Mouse (Mus musculus) CH12.LX (cell line): ENCODE results near the gene Gm43064. TPM values are rescaled to one million over a fixed set of nuclear protein-coding genes. Genes with fewer than 3 reads are reported as not detected.

Experiments used
- DNase-seq: peaks from one replicate; pipeline ENCODE4 v3.0.0-alpha.2; 2013; ENCODE audit errors: extremely low read depth
- H3K27ac ChIP-seq: 2 replicates; pipeline ENCODE4 v1.5.1; 2012; ENCODE audit warnings: low read depth, mild to moderate bottlenecking, control low read depth, moderate library complexity; ENCODE audit not compliant: insufficient read depth
- H3K27me3 ChIP-seq: replicated peaks from 2 replicates; pipeline ENCODE3; 2012; ENCODE audit warnings: inconsistent platforms
- H3K36me3 ChIP-seq, 2 experiments: replicated peaks in 1 of 2; 2 replicates each; pipeline versions ENCODE3 to v1.6.1; 2012; ENCODE audit warnings: inconsistent platforms in 1 of 2, low read length in 1 of 2, mild to moderate bottlenecking in 1 of 2, mixed read lengths in 1 of 2, moderate library complexity in 1 of 2; ENCODE audit not compliant: control insufficient read depth in 1 of 2, insufficient read depth in 1 of 2
- H3K4me1 ChIP-seq, 2 experiments: 2 replicates each; pipeline ENCODE4 v1.6.1; 2012; ENCODE audit warnings: inconsistent platforms in 1 of 2, moderate library complexity in 1 of 2; ENCODE audit not compliant: insufficient read depth in 2 of 2, control insufficient read depth in 1 of 2
- H3K4me2 ChIP-seq: 2 replicates; pipeline ENCODE4 v1.6.1; 2012; ENCODE audit warnings: low read depth, mild to moderate bottlenecking, control low read depth; ENCODE audit not compliant: poor library complexity, insufficient read depth, severe bottlenecking
- H3K4me3 ChIP-seq, 3 experiments: fragments of 150-350 bp in 1 of 3; sonication (generic) in 1 of 3; replicated peaks in 1 of 3; 2 replicates each; pipeline versions ENCODE3 to v1.5.1; 2011 to 2012; ENCODE audit warnings: low read depth in 2 of 3, low read length in 2 of 3, mild to moderate bottlenecking in 2 of 3, moderate library complexity in 2 of 3, control low read depth in 1 of 3, improper control_type of control experiment in 1 of 3, inconsistent platforms in 1 of 3, mixed read lengths in 1 of 3; ENCODE audit not compliant: poor library complexity in 1 of 3
- H3K79me2 ChIP-seq: replicated peaks from 2 replicates; pipeline ENCODE4 v1.6.1; 2012; ENCODE audit warnings: mild to moderate bottlenecking, moderate library complexity; ENCODE audit not compliant: control insufficient read depth, poor library complexity, insufficient read depth, severe bottlenecking; ENCODE audit errors: extremely low read depth
- H3K9ac ChIP-seq: 2 replicates; pipeline ENCODE4 v1.6.1; 2012; ENCODE audit warnings: low read depth, mild to moderate bottlenecking, control low read depth, moderate library complexity; ENCODE audit not compliant: insufficient read depth
- H3K9me3 ChIP-seq: replicated peaks from 2 replicates; pipeline ENCODE3; 2012; ENCODE audit warnings: low read length, inconsistent platforms, mixed read lengths
- CHD1 ChIP-seq: IDR thresholded peaks from 2 replicates; pipeline ENCODE4 v1.6.1; 2012; ENCODE audit warnings: low read depth, low read length, improper control_type of control experiment, inconsistent platforms
- CHD2 ChIP-seq: IDR thresholded peaks from 2 replicates; pipeline ENCODE4 v1.6.1; 2011; ENCODE audit warnings: low read length, improper control_type of control experiment
- CTCF ChIP-seq, 2 experiments: IDR thresholded peaks in 1 of 2; conservative IDR thresholded peaks in 1 of 2; 2 replicates each; pipeline ENCODE4 v1.5.1; 2011 to 2012; ENCODE audit warnings: low read depth in 2 of 2, low read length in 2 of 2, improper control_type of control experiment in 1 of 2, inconsistent platforms in 1 of 2, mild to moderate bottlenecking in 1 of 2, moderate library complexity in 1 of 2
- ELF1 ChIP-seq: IDR thresholded peaks from 2 replicates; pipeline ENCODE4 v1.6.1; 2014; ENCODE audit warnings: low read depth, mild to moderate bottlenecking, inconsistent platforms, low read length, improper control_type of control experiment
- EP300 ChIP-seq: IDR thresholded peaks from 2 replicates; pipeline ENCODE4 v1.6.1; 2011; ENCODE audit warnings: low read length, improper control_type of control experiment
- GABPA ChIP-seq: IDR thresholded peaks from 2 replicates; pipeline ENCODE4 v1.6.1; 2012; ENCODE audit warnings: low read depth, low read length, improper control_type of control experiment, inconsistent platforms; ENCODE audit not compliant: insufficient replicate concordance
- JUN ChIP-seq: IDR thresholded peaks from 2 replicates; pipeline ENCODE4 v1.6.1; 2011; ENCODE audit warnings: low read depth, mild to moderate bottlenecking, low read length, improper control_type of control experiment, moderate library complexity; ENCODE audit not compliant: insufficient read depth
- KAT2A ChIP-seq: IDR thresholded peaks from 2 replicates; pipeline ENCODE4 v1.6.1; 2012; ENCODE audit warnings: low read length, improper control_type of control experiment, inconsistent platforms; ENCODE audit not compliant: insufficient replicate concordance
- MEF2A ChIP-seq: IDR thresholded peaks from 2 replicates; pipeline ENCODE4 v1.6.1; 2014; ENCODE audit warnings: low read depth, mild to moderate bottlenecking, inconsistent platforms, low read length, improper control_type of control experiment, borderline replicate concordance
- MXI1 ChIP-seq: IDR thresholded peaks from 2 replicates; pipeline ENCODE4 v1.6.1; 2011; ENCODE audit warnings: mild to moderate bottlenecking, low read depth, low read length, improper control_type of control experiment
- MYC ChIP-seq: IDR thresholded peaks from 2 replicates; pipeline ENCODE4 v1.6.1; 2011; ENCODE audit warnings: low read depth, mild to moderate bottlenecking, improper control_type of control experiment, low read length
- NELFE ChIP-seq: IDR thresholded peaks from 2 replicates; pipeline ENCODE4 v1.6.1; 2011; ENCODE audit warnings: low read depth, low read length, improper control_type of control experiment
- POLR2A ChIP-seq: IDR thresholded peaks from 2 replicates; pipeline ENCODE4 v1.6.1; 2011; ENCODE audit warnings: low read depth, mild to moderate bottlenecking, improper control_type of control experiment, low read length
- RAD21 ChIP-seq: IDR thresholded peaks from 2 replicates; pipeline ENCODE4 v1.6.1; 2011; ENCODE audit warnings: low read depth, mild to moderate bottlenecking, low read length, improper control_type of control experiment, moderate library complexity
- RCOR1 ChIP-seq: conservative IDR thresholded peaks from 2 replicates; pipeline ENCODE4 v1.6.1; 2012; ENCODE audit warnings: low read depth, mild to moderate bottlenecking, inconsistent platforms, low read length, improper control_type of control experiment
- TBP ChIP-seq: conservative IDR thresholded peaks from 2 replicates; pipeline ENCODE4 v1.6.1; 2011; ENCODE audit warnings: low read depth, low read length, improper control_type of control experiment
- TCF12 ChIP-seq: IDR thresholded peaks from 2 replicates; pipeline ENCODE4 v1.6.1; 2014; ENCODE audit warnings: low read depth, mild to moderate bottlenecking, inconsistent platforms, low read length, improper control_type of control experiment
- USF1 ChIP-seq: IDR thresholded peaks from 2 replicates; pipeline ENCODE4 v1.6.1; 2014; ENCODE audit warnings: low read depth, mild to moderate bottlenecking, inconsistent platforms, low read length, improper control_type of control experiment
- USF2 ChIP-seq: conservative IDR thresholded peaks from 2 replicates; pipeline ENCODE4 v1.6.1; 2011; ENCODE audit warnings: low read depth, low read length, improper control_type of control experiment
- ZKSCAN1 ChIP-seq: IDR thresholded peaks from 2 replicates; pipeline ENCODE4 v1.6.1; 2012; ENCODE audit warnings: low read depth, inconsistent platforms, low read length, improper control_type of control experiment, borderline replicate concordance
- ZMIZ1 ChIP-seq: IDR thresholded peaks from 2 replicates; pipeline ENCODE4 v1.6.1; 2012; ENCODE audit warnings: low read depth, mild to moderate bottlenecking, inconsistent platforms, low read length, improper control_type of control experiment
- ZNF384 ChIP-seq: IDR thresholded peaks from 2 replicates; pipeline ENCODE4 v1.6.1; 2012; ENCODE audit warnings: low read depth, low read length, improper control_type of control experiment, inconsistent platforms
- dilution Hi-C: fragments of 300-500 bp; cut with MboI; formaldehyde crosslinking; loops from 2 replicates; pipeline ENCODE4 v1.14.3; 2020; ENCODE audit warnings: low sequenced_read_pairs; ENCODE audit not compliant: extremely low pct_unique_long_range_greater_than_20kb, extremely low pct_ligation_motif_present
- in situ Hi-C: fragments of 300-500 bp; cut with MboI; formaldehyde crosslinking; loops from 3 replicates; pipeline ENCODE4 v1.14.3; 2019; ENCODE audit warnings: low sequenced_read_pairs, low pct_ligation_motif_present, low pct_unique_long_range_greater_than_20kb, mixed read lengths
- polyA plus RNA-seq: library from polyadenylated mRNA; unstranded; fragments of >175 nt; gene quantifications from 2 replicates; pipeline ENCODE4 v1.2.1, GENCODE M21; 2012; ENCODE audit warnings: low read depth; ENCODE audit not compliant: insufficient read length
- total RNA-seq, 2 experiments: library from RNA; depleted of rRNA; stranded (reverse); fragments of 300-350 nt in 1 of 2; fragments of >200 nt in 1 of 2; gene quantifications; 2 replicates each; pipeline ENCODE4 v1.2.3; 2012 to 2014

Gene Gm43064
- total and polyA plus RNA-seq, 3 experiments: 0.91 to 3.1 TPM; not detected in 1

DNA sequence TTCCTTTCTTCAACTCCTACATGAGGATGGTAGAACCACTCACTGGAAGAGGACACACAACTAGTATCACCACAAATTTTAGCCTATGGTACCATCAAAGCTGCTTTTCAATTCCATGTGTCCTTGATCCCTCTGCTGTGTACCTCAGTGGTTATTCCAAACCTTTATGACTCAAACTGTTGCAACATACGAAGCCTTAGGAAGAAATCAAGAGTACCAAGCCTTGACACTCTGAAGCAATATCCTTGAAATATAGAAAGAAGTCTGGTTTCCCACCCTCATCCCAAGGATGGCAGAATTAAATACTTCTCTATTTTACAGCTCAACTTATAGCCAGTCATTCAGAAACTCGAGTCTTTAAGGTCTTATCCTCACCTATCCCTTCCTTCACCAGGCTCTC, 13.0 kb upstream of the Gm43064 start:
- Histone ChIP-seq H3K4me1 (peaks cover 9 to 39% of the 10 kb centered on the region in 2 experiments; a peak in 3 of 4 replicates), H3K9ac (no peak overlapping the region)
- dilution Hi-C loops: no loop called here

DNA sequence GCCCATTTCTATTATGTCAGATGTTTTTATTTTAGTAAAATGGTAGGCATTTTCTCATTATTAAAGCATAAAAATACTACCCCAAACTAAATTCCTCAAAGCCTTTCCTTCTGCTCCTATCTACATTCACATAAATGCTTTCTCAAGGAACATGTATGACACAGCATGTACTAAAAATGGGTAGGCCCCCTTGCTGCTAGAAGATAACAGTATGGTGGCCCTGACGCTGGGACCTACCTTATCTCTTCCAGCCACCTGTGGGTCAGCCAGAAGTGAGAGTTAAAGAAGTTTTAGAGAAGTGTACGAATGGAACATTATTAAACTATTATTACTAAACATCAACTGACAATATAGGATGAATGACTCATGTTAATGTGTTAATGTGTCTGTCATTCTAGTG, 9.9 kb upstream of the Gm43064 start:
- H3K36me3 ChIP-seq: peaks cover 14 to 18% of the 10 kb centered on the region in 2 experiments
- dilution Hi-C loops: no loop called here
- in situ Hi-C loops: no loop called here

More for the DNA sequence above, 13.0 kb upstream of the Gm43064 start:
- Histone ChIP-seq H3K9me3 (no peaks in the 10 kb centered on the region), H3K79me2 (no peaks in the 10 kb centered on the region; the same call in 1 of the 2 replicates), H3K36me3 (no peaks in the 10 kb centered on the region), H3K27me3 (peaks cover 5% of the 10 kb centered on the region), H3K4me3 (no peak overlapping the region), H3K27ac (no peak overlapping the region)
- no peak for DNase-seq
- no peak for TF ChIP-seq KAT2A
- no peak for TF ChIP-seq RAD21
- no peak for TF ChIP-seq EP300
- TF ChIP-seq NELFE: no peak
- TF ChIP-seq GABPA: no peak
- TF ChIP-seq, all 38 proteins: peak for 0
- in situ Hi-C loops: no loop called here
- no peak overlapping the region for H3K4me2 ChIP-seq

DNA sequence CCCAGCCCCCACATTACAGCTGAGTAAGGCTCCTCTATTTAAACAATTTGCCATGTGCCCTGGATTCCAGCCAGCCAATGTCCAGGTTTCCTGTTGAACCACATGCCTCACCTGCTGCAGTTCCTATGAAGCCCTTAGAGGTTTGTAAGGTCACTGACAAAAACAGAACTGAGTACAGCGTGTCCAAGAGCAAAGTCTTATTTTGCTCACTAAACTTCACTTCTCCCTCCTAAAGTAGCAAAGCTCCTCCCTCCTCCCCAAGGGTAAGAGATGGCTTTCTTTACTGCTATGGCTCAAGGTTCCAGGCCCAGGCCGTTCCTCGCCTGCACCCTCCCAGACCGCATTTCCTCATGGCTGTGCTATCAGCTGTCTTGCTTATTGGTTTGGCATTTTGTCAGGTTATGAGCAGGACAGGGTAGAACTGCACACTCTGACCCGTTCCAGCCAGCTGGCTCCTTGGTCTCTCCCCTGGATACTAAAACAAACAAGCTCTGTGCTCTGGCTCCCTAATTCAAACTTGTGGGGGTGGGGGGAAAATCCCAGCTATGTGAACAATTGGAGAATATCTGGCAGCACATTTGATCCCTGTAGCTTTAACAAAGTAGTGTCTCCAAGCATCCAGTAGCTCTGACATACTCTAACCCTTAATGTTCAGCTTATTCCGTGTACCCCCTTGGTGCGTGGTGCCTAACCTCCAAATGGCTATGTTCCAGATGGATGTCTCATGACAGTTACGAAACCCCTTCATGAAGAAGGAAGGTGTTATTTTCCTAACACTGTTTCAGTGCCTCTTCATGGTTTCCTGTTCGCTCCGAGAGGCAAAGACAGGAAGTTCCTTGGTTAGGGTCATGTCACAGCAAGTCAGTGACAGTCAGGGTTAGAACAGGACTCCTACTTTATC, 7.5 kb upstream of the Gm43064 start:
- H3K4me2 ChIP-seq: peak overlapping the region; percentile 94
- H3K9me3 ChIP-seq: no peaks in the 10 kb centered on the region
- peak overlapping the region in 1 of 3 experiments; percentile 34 for H3K4me3 ChIP-seq
- dilution Hi-C loops (no loop called here), in situ Hi-C loops (no loop called here)
- H3K9ac ChIP-seq: peak overlapping the region; percentile 57
- H3K27me3 ChIP-seq: no peaks in the 10 kb centered on the region
- DNase-seq: peak; percentile 85
- peaks cover 22 to 36% of the 10 kb centered on the region in 2 experiments for H3K36me3 ChIP-seq
- H3K4me1 ChIP-seq: peaks cover 19 to 68% of the 10 kb centered on the region in 2 experiments; a peak in 3 of 4 replicates
- H3K27ac ChIP-seq: peak overlapping the region; percentile 99
- peaks cover 16% of the 10 kb centered on the region for H3K79me2 ChIP-seq
- TF ChIP-seq CHD2 (peak; percentile 44), CTCF (conservative IDR thresholded peaks at IDR 0.05 in 1 of 2, IDR thresholded peaks at IDR 0.05 in 1 of 2; ENCODE audit: low read depth in 2 of 2, low read length in 2 of 2) (no peak), ELF1 (peak; percentile 65; the same call in 1 of the 2 replicates), MEF2A (peak; percentile 67; the same call in 1 of the 2 replicates), GABPA (no peak), MXI1 (no peak), TBP (0 out of 2 replicates have a peak, but pooled peaks have one; percentile 23), NELFE (0 out of 2 replicates have a peak, but pooled peaks have one; percentile 18), RCOR1 (no peak; the same call in 1 of the 2 replicates), JUN (peak; percentile 52; the same call in 1 of the 2 replicates), CHD1 (peak; percentile 93), USF2 (no peak), ZNF384 (no peak), EP300 (peak; percentile 86), TCF12 (peak; percentile 46; the same call in 1 of the 2 replicates), POLR2A (peak; percentile 30), ZMIZ1 (peak; percentile 58; the same call in 1 of the 2 replicates), USF1 (no peak), ZKSCAN1 (no peak)

More for the DNA sequence above, 9.9 kb upstream of the Gm43064 start:
- no peak for DNase-seq
- no peak overlapping the region for H3K9ac ChIP-seq
- H3K4me2 ChIP-seq: no peak overlapping the region
- TF ChIP-seq TCF12 (no peak), MYC (no peak), RAD21 (no peak)
- no peak overlapping the region for H3K4me3 ChIP-seq
- H3K27me3 ChIP-seq: peaks cover 5% of the 10 kb centered on the region
- peaks cover 5% of the 10 kb centered on the region; the same call in 1 of the 2 replicates for H3K79me2 ChIP-seq
- no peak overlapping the region for H3K27ac ChIP-seq
- H3K9me3 ChIP-seq: no peaks in the 10 kb centered on the region
- peaks cover 16 to 48% of the 10 kb centered on the region in 2 experiments; a peak in 3 of 4 replicates for H3K4me1 ChIP-seq
